Mouse (Mus musculus): ENCODE data around the gene Theg. TPM values are rescaled to one million over a fixed set of nuclear protein-coding genes. Genes with fewer than 3 reads are reported as not detected.

Gene Theg
- polyA plus RNA-seq, 1 experiment from 2014 or later = not detected

DNA sequence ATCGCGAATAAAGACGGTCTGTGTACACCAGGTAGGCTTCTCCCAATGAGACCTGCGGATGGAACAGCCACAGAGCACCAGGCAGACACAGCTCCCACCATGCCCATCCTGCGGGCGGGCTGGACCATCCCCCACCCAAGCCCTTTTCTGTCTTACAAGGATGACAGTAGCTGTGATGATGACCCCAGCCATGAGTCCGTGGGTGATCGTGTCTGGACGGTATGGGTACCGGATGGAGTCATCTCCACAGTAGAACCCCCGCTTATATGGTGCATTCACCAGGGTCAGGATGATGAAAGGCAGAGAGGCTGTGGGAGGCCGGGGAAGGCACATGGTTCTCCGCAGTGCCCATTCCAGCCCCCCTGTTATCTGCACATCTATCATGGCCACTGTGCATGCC, 56.4 kb downstream of the Theg start:
- no peak overlapping the region for H3K4me3 ChIP-seq (ENCODE audit: low read depth, low read length)
- no peak overlapping the region for H3K27ac ChIP-seq (ENCODE audit: low read depth, low read length)
- 0 out of 2 replicates have a peak, but pooled peaks cover 3% of the 10 kb centered on the region for H3K4me1 ChIP-seq (ENCODE audit: control insufficient read depth, insufficient read depth, low read length)
- H3K27me3 ChIP-seq (ENCODE audit: control insufficient read depth, insufficient read depth, low read length) = no peaks in the 10 kb centered on the region
- H3K9me3 ChIP-seq (ENCODE audit: control insufficient read depth, low read length) = no peaks in the 10 kb centered on the region
- ATAC-seq (ENCODE audit: low read depth) = no peak
- H3K36me3 ChIP-seq (ENCODE audit: control insufficient read depth, insufficient read depth, low read length) = no peaks in the 10 kb centered on the region
- WGBS = 94% methylated on average over 13 of the region's 13 CpGs
- H3K9ac ChIP-seq (replicated peaks; ENCODE audit: low read depth, low read length) = no peak overlapping the region
- H3K4me2 ChIP-seq (ENCODE audit: low read depth, low read length) = no peak overlapping the region

GRCm38 (mm10) chr10:79530241-79530640, 56.9 kb downstream of the Theg start:
- Histone ChIP-seq H3K9me3 (ENCODE audit: control insufficient read depth, low read length) (no peaks in the 10 kb centered on the region), H3K27me3 (ENCODE audit: control insufficient read depth, insufficient read depth, low read length) (no peaks in the 10 kb centered on the region), H3K4me1 (ENCODE audit: control insufficient read depth, insufficient read depth, low read length) (0 out of 2 replicates have a peak, but pooled peaks cover 3% of the 10 kb centered on the region), H3K27ac (ENCODE audit: low read depth, low read length) (no peak overlapping the region), H3K9ac (replicated peaks; ENCODE audit: low read depth, low read length) (no peak overlapping the region), H3K36me3 (ENCODE audit: control insufficient read depth, insufficient read depth, low read length) (no peaks in the 10 kb centered on the region), H3K4me3 (ENCODE audit: low read depth, low read length) (no peak overlapping the region), H3K4me2 (ENCODE audit: low read depth, low read length) (no peak overlapping the region)
- ATAC-seq (ENCODE audit: low read depth) = no peak
- whole genome bisulfite sequencing = 73% methylated on average over 8 of the region's 8 CpGs

DNA sequence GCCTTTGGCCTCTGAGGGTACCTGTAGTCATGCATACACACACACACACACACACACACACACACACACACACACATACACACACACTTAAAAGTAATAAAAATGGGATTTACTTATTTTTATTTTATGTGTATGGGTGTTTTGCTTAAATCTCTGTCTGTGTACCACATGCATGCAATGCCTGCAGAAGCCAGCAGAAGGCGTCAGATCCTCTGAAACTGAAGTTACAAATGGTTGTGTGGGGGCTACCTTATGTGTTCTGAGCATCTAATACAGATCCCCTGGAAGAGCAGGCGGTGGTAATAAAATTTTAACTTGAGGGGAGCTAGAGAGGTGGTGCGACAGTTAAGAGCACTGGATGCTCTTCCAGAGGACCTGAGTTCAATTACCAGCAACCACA, 59.0 kb downstream of the Theg start:
- Histone ChIP-seq H3K9me3 (ENCODE audit: control insufficient read depth, low read length) (no peaks in the 10 kb centered on the region), H3K4me1 (ENCODE audit: control insufficient read depth, insufficient read depth, low read length) (no peaks in the 10 kb centered on the region), H3K4me3 (ENCODE audit: low read depth, low read length) (no peak overlapping the region), H3K27me3 (ENCODE audit: control insufficient read depth, insufficient read depth, low read length) (no peaks in the 10 kb centered on the region), H3K9ac (replicated peaks; ENCODE audit: low read depth, low read length) (no peak overlapping the region), H3K36me3 (ENCODE audit: control insufficient read depth, insufficient read depth, low read length) (no peaks in the 10 kb centered on the region), H3K4me2 (ENCODE audit: low read depth, low read length) (no peak overlapping the region), H3K27ac (ENCODE audit: low read depth, low read length) (no peak overlapping the region)
- 86% methylated on average over 3 of the region's 3 CpGs for WGBS
- ATAC-seq (ENCODE audit: low read depth) = no peak

- H3K4me2 ChIP-seq (ENCODE audit: low read depth, low read length) = no peak overlapping the region
- ATAC-seq (ENCODE audit: low read depth) = no peak
- no peaks in the 10 kb centered on the region for H3K9me3 ChIP-seq (ENCODE audit: control insufficient read depth, low read length)
- no peak overlapping the region for H3K27ac ChIP-seq (ENCODE audit: low read depth, low read length)
- no peak overlapping the region for H3K4me3 ChIP-seq (ENCODE audit: low read depth, low read length)
- no peak overlapping the region for H3K9ac ChIP-seq (replicated peaks; ENCODE audit: low read depth, low read length)
- H3K4me1 ChIP-seq (ENCODE audit: control insufficient read depth, insufficient read depth, low read length) = no peaks in the 10 kb centered on the region
- H3K36me3 ChIP-seq (ENCODE audit: control insufficient read depth, insufficient read depth, low read length) = no peaks in the 10 kb centered on the region
- H3K27me3 ChIP-seq (ENCODE audit: control insufficient read depth, insufficient read depth, low read length) = no peaks in the 10 kb centered on the region
- 92% methylated on average over 6 of the region's 6 CpGs for WGBS
These were observed 59.7 kb downstream of the Theg start for GRCm38 (mm10) chr10:79527453-79527845.

DNA sequence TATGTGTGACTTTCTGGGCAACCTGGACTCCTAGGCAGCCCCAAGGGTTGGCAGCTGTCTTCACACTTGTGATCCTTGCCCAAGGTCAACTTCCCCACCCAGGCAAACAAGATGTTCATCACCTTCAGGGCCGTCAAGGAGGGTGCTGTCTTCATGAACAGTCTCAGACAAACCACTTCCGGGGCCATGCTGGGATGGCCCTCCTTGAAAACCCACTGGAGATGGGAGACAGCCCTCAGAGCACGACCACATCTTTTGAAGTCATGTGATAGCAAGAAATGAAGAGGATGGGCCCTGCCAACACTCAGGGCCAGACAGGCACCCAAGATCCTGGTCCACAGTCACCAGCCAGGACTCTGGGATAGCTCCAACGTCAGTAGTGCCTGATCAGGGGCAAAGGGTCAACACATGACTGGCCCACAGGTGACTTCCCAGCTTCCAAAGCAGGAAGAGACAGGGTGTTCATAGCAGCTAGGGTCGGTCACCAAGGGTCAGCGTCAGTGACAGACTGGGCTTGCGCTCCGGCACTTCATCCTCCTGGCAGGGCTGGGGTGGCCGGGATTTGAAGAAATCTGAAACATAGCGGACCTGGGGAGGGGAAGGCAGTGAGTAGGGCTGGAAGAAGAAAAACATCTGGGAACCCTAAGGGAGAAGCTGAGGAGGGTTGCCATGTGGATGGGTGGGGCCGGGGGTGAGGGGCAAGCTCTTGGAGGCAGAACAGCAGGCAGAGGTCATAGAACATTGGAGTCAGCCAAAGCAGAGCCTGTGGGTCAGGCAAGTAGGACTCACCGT, 60.3 kb downstream of the Theg start:
- H3K4me2 ChIP-seq (ENCODE audit: low read depth, low read length) = no peak overlapping the region
- H3K27me3 ChIP-seq (ENCODE audit: control insufficient read depth, insufficient read depth, low read length) = no peaks in the 10 kb centered on the region
- H3K9me3 ChIP-seq (ENCODE audit: control insufficient read depth, low read length) = no peaks in the 10 kb centered on the region
- ATAC-seq (ENCODE audit: low read depth) = no peak
- no peak overlapping the region for H3K27ac ChIP-seq (ENCODE audit: low read depth, low read length)
- no peaks in the 10 kb centered on the region for H3K4me1 ChIP-seq (ENCODE audit: control insufficient read depth, insufficient read depth, low read length)
- H3K36me3 ChIP-seq (ENCODE audit: control insufficient read depth, insufficient read depth, low read length) = no peaks in the 10 kb centered on the region
- no peak overlapping the region for H3K4me3 ChIP-seq (ENCODE audit: low read depth, low read length)
- WGBS = 92% methylated on average over 12 of the region's 12 CpGs
- H3K9ac ChIP-seq (replicated peaks; ENCODE audit: low read depth, low read length) = no peak overlapping the region

Small RNA genes lying within 50 kb of the gene (microRNA-seq; reads per million reads assigned to microRNA genes)
- gene Mir6909 = not detected

Other genes starting within 250 kb of the Theg start
- not detected in 2 replicates for gene Vmn2r82, start 230.8 kb downstream of the Theg start, polyA plus RNA-seq (2014; fragmentation: Nextera tagmentation; extraction: Ambion mirVana)
- not detected in 2 replicates for gene Vmn2r83, start 118.6 kb downstream of the Theg start, polyA plus RNA-seq (2014; fragmentation: Nextera tagmentation; extraction: Ambion mirVana)
- 18.3 and 22.6 TPM in 2 replicates for gene Plpp2, start 53.5 kb downstream of the Theg start, polyA plus RNA-seq (2014; fragmentation: Nextera tagmentation; extraction: Ambion mirVana)
- 54.2 and 59.9 TPM in 2 replicates for gene Mier2, start 32.1 kb downstream of the Theg start, polyA plus RNA-seq (2014; fragmentation: Nextera tagmentation; extraction: Ambion mirVana)
- 0.66 and 1.3 TPM in 2 replicates for gene C2cd4c, start 26.7 kb upstream of the Theg start, polyA plus RNA-seq (2014; fragmentation: Nextera tagmentation; extraction: Ambion mirVana)
- gene Shc2, start 50.6 kb upstream of the Theg start, polyA plus RNA-seq (2014; fragmentation: Nextera tagmentation; extraction: Ambion mirVana) = 16.7 and 22.8 TPM in 2 replicates
- not detected in 2 replicates for gene Odf3l2, start 58.4 kb upstream of the Theg start, polyA plus RNA-seq (2014; fragmentation: Nextera tagmentation; extraction: Ambion mirVana)
- gene Madcam1, start 77.2 kb upstream of the Theg start, polyA plus RNA-seq (2014; fragmentation: Nextera tagmentation; extraction: Ambion mirVana) = 0.82 and 1.2 TPM in 2 replicates
- 104 and 118 TPM in 2 replicates for gene Tpgs1, start 82.0 kb upstream of the Theg start, polyA plus RNA-seq (2014; fragmentation: Nextera tagmentation; extraction: Ambion mirVana)
- gene Cdc34, start 94.9 kb upstream of the Theg start, polyA plus RNA-seq (2014; fragmentation: Nextera tagmentation; extraction: Ambion mirVana) = 69.7 and 74.6 TPM in 2 replicates
- 1.1 and 1.3 TPM in 2 replicates for gene Gzmm, start 101.7 kb upstream of the Theg start, polyA plus RNA-seq (2014; fragmentation: Nextera tagmentation; extraction: Ambion mirVana)
- 800 and 802 TPM in 2 replicates for gene Bsg, start 117.2 kb upstream of the Theg start, polyA plus RNA-seq (2014; fragmentation: Nextera tagmentation; extraction: Ambion mirVana)
- gene Hcn2, start 129.3 kb upstream of the Theg start, polyA plus RNA-seq (2014; fragmentation: Nextera tagmentation; extraction: Ambion mirVana) = 2.7 and 3.7 TPM in 2 replicates
- gene Polrmt, start 159.2 kb upstream of the Theg start, polyA plus RNA-seq (2014; fragmentation: Nextera tagmentation; extraction: Ambion mirVana) = 34.9 and 36.7 TPM in 2 replicates
- gene Fgf22, start 167.7 kb upstream of the Theg start, polyA plus RNA-seq (2014; fragmentation: Nextera tagmentation; extraction: Ambion mirVana) = 2.0 and 2.3 TPM in 2 replicates
- gene Rnf126, start 179.6 kb upstream of the Theg start, polyA plus RNA-seq (2014; fragmentation: Nextera tagmentation; extraction: Ambion mirVana) = 89.3 and 93.7 TPM in 2 replicates
- 1.7 and 2.3 TPM in 2 replicates for gene Fstl3, start 189.9 kb upstream of the Theg start, polyA plus RNA-seq (2014; fragmentation: Nextera tagmentation; extraction: Ambion mirVana)
- not detected in 2 replicates for gene Prss57, start 203.6 kb upstream of the Theg start, polyA plus RNA-seq (2014; fragmentation: Nextera tagmentation; extraction: Ambion mirVana)
- gene Palm, start 206.2 kb upstream of the Theg start, polyA plus RNA-seq (2014; fragmentation: Nextera tagmentation; extraction: Ambion mirVana) = 233 and 247 TPM in 2 replicates
- 0.35 and 0.36 TPM in 2 replicates for gene Misp, start 233.7 kb upstream of the Theg start, polyA plus RNA-seq (2014; fragmentation: Nextera tagmentation; extraction: Ambion mirVana)